11 mouse cellular contexts compared by ENCODE assay signal in genomic region chr1:60824218-60825125, GRCm38 (mm10).
DNase-seq lines count a peak whose midpoint lies in the region; ATAC-seq and TF ChIP-seq lines count a peak whose summit lies in the region.
"Had no signal": no experiment of that assay in that cellular context is flagged by ENCODE, and none has a peak within 500 bp of the region (broad histone marks: within the 10 kb centered on the region; RNA-seq: fewer than 3 reads in every experiment).

No protein-coding gene starts in this region.

- H3K36me3 ChIP-seq in heart, embryonic 15.5 days, result no peaks in the 10 kb centered on the region
- H3K36me3 ChIP-seq in heart, embryonic 10.5 days, result no peaks in the 10 kb centered on the region
- no peaks in the 10 kb centered on the region for H3K36me3 ChIP-seq in C2C12 (ENCODE audit: control insufficient read depth, insufficient read depth)

- no peaks in the 10 kb centered on the region for H3K9me3 ChIP-seq in heart, embryonic 15.5 days (replicated peaks)
- no peaks in the 10 kb centered on the region for H3K9me3 ChIP-seq in heart, embryonic 10.5 days

- no peak overlapping the region for H3K9ac ChIP-seq in heart, embryonic 15.5 days

- peak overlapping the region; percentile 69 for H3K27ac ChIP-seq in heart, embryonic 15.5 days
- H3K27ac ChIP-seq in heart, embryonic 10.5 days, result no peak overlapping the region

- no peak for TF ChIP-seq CTCF in C2C12 (IDR thresholded peaks at IDR 0.05; ENCODE audit: control insufficient read depth, insufficient read depth, insufficient read length)

- WGBS in heart, embryonic 15.5 days, result 55% methylated on average over 5 of the region's 5 CpGs
- 74% methylated on average over 5 of the region's 5 CpGs for WGBS in heart, embryonic 10.5 days

- H3ac ChIP-seq in C2C12 (ENCODE audit: control insufficient read depth, insufficient read length, low read depth), result no peak overlapping the region

- H3K4me3 ChIP-seq in heart, embryonic 15.5 days, result no peak overlapping the region
- H3K4me3 ChIP-seq in heart, embryonic 10.5 days, result no peak overlapping the region
- H3K4me3 ChIP-seq in C2C12 (ENCODE audit: insufficient read depth, poor library complexity, severe bottlenecking), result no peak overlapping the region

- H3K4me2 ChIP-seq in heart, embryonic 15.5 days, result no peak overlapping the region

- H3K27me3 ChIP-seq in heart, embryonic 15.5 days, result no peaks in the 10 kb centered on the region
- H3K27me3 ChIP-seq in heart, embryonic 10.5 days (ENCODE audit: insufficient read depth, poor library complexity, severe bottlenecking), result no peaks in the 10 kb centered on the region
- no peaks in the 10 kb centered on the region for H3K27me3 ChIP-seq in C2C12 (ENCODE audit: control insufficient read depth, insufficient read depth, insufficient read length)

- no peaks in the 10 kb centered on the region for H3K79me2 ChIP-seq in C2C12 (ENCODE audit: control insufficient read depth, insufficient read depth)

- no peak for ATAC-seq in heart, embryonic 15.5 days (replicated peaks; ENCODE audit: insufficient number of reproducible peaks, insufficient read depth, low FRiP score, low read depth)
- no peak for ATAC-seq in erythroid progenitor cell, adult 5-6 weeks (replicated peaks; ENCODE audit: low FRiP score, poor library complexity, severe bottlenecking)
- ATAC-seq: forebrain, embryonic 16.5 days had no signal

- no peaks in the 10 kb centered on the region for H3K79me3 ChIP-seq in C2C12 (ENCODE audit: low read depth)

- no peak for DNase-seq in heart, embryonic 10.5 days (ENCODE audit: low spot score)
- DNase-seq in fibroblast of lung, adult 2 months (ENCODE audit: low read depth), result peak; percentile 78
- peak; percentile 31 to 33 for DNase-seq in lung, postnatal 4 days
- no peak for DNase-seq in adrenal gland, postnatal 36 days
- no peak for DNase-seq in gastrocnemius, postnatal 25 days
- DNase-seq: kidney, postnatal 10 days; right cerebral cortex, adult 18-20 months had no signal

- H3K4me1 ChIP-seq in heart, embryonic 15.5 days (replicated peaks), result peaks cover 20% of the 10 kb centered on the region
- H3K4me1 ChIP-seq in heart, embryonic 10.5 days, result peaks cover 7% of the 10 kb centered on the region; the same call in 1 of the 2 replicates

TF ChIP-seq in C2C12, 6 proteins besides CTCF, POLR2A, EP300 and RAD21:
- TF ChIP-seq FOSL1 (IDR thresholded peaks at IDR 0.05; ENCODE audit: insufficient read depth, low read length, poor library complexity, severe bottlenecking) (no peak), CEBPB (IDR thresholded peaks at IDR 0.05; ENCODE audit: low read depth) (peak; percentile 94)

Comparison
In these comparisons a context has a peak if more than half of its experiments do, and no peak if none do; other contexts are left out.
1. DNase-seq: peak in fibroblast of lung, adult 2 months (single experiment) and lung, postnatal 4 days (2 of 2); none in heart, embryonic 10.5 days (single experiment), adrenal gland, postnatal 36 days (0 of 2) and gastrocnemius, postnatal 25 days (single experiment).